Mouse (Mus musculus) liver, adult 2 months (tissue): ENCODE data around the gene Dcst1. TPM values are rescaled to one million over a fixed set of nuclear protein-coding genes. Genes with fewer than 3 reads are reported as not detected.

Experiments used
- DNase-seq: peaks from one replicate; pipeline ENCODE4 v3.0.0-alpha.2; 2011; ENCODE audit warnings: low read depth, low spot score; ENCODE audit errors: extremely low read depth
- H3K27ac ChIP-seq: fragments of 200-500 bp; replicated peaks from 2 replicates; pipeline ENCODE4 v1.5.1; 2012; ENCODE audit warnings: low read depth, mild to moderate bottlenecking, control low read depth, inconsistent platforms, low read length; ENCODE audit not compliant: insufficient read depth
- H3K27me3 ChIP-seq: fragments of 200-500 bp; 2 replicates; pipeline ENCODE4 v1.6.1; 2012; ENCODE audit warnings: mild to moderate bottlenecking, moderate library complexity, low read length, inconsistent platforms; ENCODE audit not compliant: control insufficient read depth, insufficient read depth
- H3K36me3 ChIP-seq: fragments of 200-500 bp; 2 replicates; pipeline ENCODE4 v1.6.1; 2012; ENCODE audit warnings: low read length, inconsistent platforms; ENCODE audit not compliant: control insufficient read depth, insufficient read depth
- H3K4me1 ChIP-seq: fragments of 200-500 bp; 2 replicates; pipeline ENCODE4 v1.6.1; 2011; ENCODE audit warnings: low read length; ENCODE audit not compliant: control insufficient read depth, insufficient read depth
- H3K4me3 ChIP-seq: fragments of 200-500 bp; 2 replicates; pipeline ENCODE4 v1.5.1; 2011; ENCODE audit warnings: low read depth, mild to moderate bottlenecking, control low read depth, low read length, moderate library complexity; ENCODE audit not compliant: insufficient read depth
- H3K79me2 ChIP-seq: fragments of 200-500 bp; 2 replicates; pipeline ENCODE4 v1.6.1; 2012; ENCODE audit warnings: inconsistent platforms, mild to moderate bottlenecking, low read length, moderate library complexity; ENCODE audit not compliant: control insufficient read depth, insufficient read depth
- H3K9ac ChIP-seq: fragments of 200-500 bp; 2 replicates; pipeline ENCODE4 v1.6.1; 2012; ENCODE audit warnings: low read depth, mild to moderate bottlenecking, control low read depth, inconsistent platforms, low read length
- CTCF ChIP-seq: fragments of 200-500 bp; IDR thresholded peaks from 2 replicates; pipeline ENCODE4 v1.5.1; 2011; ENCODE audit warnings: low read depth, low read length, control low read depth
- POLR2A ChIP-seq: fragments of 200-500 bp; IDR thresholded peaks from 2 replicates; pipeline ENCODE4 v1.6.1; 2011; ENCODE audit warnings: low read length, control low read depth; ENCODE audit not compliant: insufficient read depth; ENCODE audit errors: extremely low read depth
- WGBS: fragments of 180-500 bp; shearing (Covaris S2); methylation state at CpG from one replicate; pipeline ENCODE4 v1.1.7; 2018; 5-methylcytosine and 5-hydroxymethylcytosine counted together
- polyA plus RNA-seq: library from polyadenylated mRNA; depleted of rRNA; stranded (reverse); fragments of >200 nt; gene quantifications from 2 replicates; pipeline ENCODE4 v1.2.3, GENCODE M21; 2012
- total RNA-seq: library from RNA; depleted of rRNA; stranded (reverse); fragments of >200 nt; gene quantifications from 2 replicates; pipeline ENCODE4 v1.2.3, GENCODE M21; 2014

Dcst1 gene
- total and polyA plus RNA-seq, 2 experiments: 0.04 TPM; not detected in 1

DNA sequence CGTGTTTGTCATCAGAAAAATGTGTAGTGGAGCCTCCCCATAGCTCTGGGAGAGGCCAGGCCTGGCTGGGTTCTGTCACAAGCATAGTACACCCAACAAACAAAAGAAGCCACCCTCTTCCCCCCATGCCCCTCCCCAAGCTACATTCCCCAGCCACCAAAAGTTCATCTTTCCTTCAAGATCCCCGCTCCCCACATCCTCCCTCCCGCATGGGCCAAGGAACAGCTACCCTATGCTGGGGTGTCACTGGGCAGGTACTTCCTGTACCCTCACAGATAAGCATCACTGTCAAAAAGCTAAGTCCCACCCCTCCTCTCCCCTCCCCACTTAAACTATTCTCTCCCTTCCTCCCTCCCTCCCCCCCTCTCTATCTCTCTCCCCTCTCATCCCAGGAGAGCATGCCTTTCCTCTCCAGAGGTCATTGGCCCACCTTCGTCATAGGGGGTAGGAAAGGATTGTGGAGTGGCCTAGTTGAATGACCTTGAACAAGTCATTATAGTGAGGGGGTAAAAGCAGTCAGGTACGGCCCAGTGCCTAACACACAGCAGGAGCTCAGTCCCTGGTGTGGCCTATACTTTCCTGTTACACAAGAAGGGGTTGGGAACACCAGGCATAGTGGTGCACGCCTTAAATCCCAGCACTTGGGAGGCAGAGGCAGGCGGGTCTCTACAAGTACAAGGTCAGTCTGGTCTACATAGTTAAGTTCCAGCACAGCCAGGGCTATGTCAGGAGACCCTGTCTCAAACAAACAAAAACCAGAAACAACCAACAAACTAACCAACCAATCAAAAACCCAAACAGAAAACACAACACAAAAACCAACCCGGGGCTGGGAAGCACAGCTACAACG, 17.2 kb upstream of the Dcst1 start:
- H3K27ac ChIP-seq: no peak overlapping the region

DNA sequence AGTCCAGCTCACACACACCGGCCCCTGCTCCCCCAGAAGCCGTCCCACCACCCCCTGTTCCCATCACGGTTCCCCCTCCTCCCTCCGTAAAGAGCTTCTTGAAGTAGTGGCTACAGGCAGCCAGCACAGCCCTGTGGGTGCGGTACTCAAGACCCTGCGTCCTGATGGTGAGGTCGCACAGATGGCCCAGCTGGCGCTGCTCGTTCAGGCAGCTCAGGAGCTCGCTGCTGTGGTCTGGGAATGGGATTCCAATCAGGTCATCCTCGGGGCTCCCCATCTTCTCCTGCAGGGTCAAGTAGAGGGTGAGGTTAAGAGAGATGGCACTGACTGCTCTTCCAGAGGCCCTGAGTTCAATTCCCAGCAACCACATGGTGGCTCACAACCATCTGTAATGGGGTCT, 16.2 kb upstream of the Dcst1 start:
- Histone ChIP-seq H3K4me3 (no peak overlapping the region), H3K79me2 (peaks cover 23% of the 10 kb centered on the region; the same call in 1 of the 2 replicates), H3K27me3 (no peaks in the 10 kb centered on the region), H3K4me1 (no peaks in the 10 kb centered on the region; the same call in 1 of the 2 replicates), H3K27ac (no peak overlapping the region), H3K36me3 (peaks cover 8% of the 10 kb centered on the region; the same call in 1 of the 2 replicates), H3K9ac (no peak overlapping the region)
- no peak for DNase-seq
- 97% methylated on average over 11 of the region's 11 CpGs for WGBS
- TF ChIP-seq POLR2A (no peak), CTCF (no peak)

More for the DNA sequence above, 17.2 kb upstream of the Dcst1 start:
- TF ChIP-seq POLR2A (no peak), CTCF (no peak)
- Histone ChIP-seq H3K27me3 (no peaks in the 10 kb centered on the region), H3K4me1 (no peaks in the 10 kb centered on the region; the same call in 1 of the 2 replicates), H3K36me3 (peaks cover 6% of the 10 kb centered on the region; the same call in 1 of the 2 replicates), H3K79me2 (peaks cover 31% of the 10 kb centered on the region), H3K9ac (no peak overlapping the region; the same call in 1 of the 2 replicates), H3K4me3 (no peak overlapping the region)
- DNase-seq: no peak
- 84% methylated on average over 9 of the region's 9 CpGs for WGBS

DNA sequence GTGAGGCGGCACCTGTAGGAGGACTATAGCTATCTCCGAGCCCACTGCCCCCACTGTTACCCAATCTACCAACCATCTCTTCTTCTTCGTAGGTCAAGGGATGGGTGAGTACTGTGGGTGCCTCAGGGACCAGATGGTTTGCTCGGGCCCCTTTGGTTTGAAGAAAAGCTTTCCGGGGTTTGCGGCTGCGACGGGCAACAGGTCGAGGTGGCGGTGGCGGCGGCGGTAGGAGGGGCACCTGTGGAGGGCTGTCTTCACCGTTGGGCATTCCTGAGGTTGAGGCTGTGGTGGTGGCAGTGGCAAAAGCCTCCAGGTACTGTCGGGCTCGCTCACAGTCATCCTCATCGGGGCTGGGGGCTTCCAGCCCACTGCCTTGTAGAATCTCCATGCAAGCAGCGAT, 15.7 kb upstream of the Dcst1 start:
- no peaks in the 10 kb centered on the region for H3K27me3 ChIP-seq
- H3K27ac ChIP-seq: no peak overlapping the region
- no peak overlapping the region for H3K4me3 ChIP-seq
- no peaks in the 10 kb centered on the region; the same call in 1 of the 2 replicates for H3K4me1 ChIP-seq
- H3K9ac ChIP-seq: no peak overlapping the region
- peaks cover 6% of the 10 kb centered on the region; the same call in 1 of the 2 replicates for H3K36me3 ChIP-seq
- TF ChIP-seq POLR2A (no peak), CTCF (no peak)
- peaks cover 19% of the 10 kb centered on the region; the same call in 1 of the 2 replicates for H3K79me2 ChIP-seq
- no peak for DNase-seq
- 96% methylated on average over 18 of the region's 18 CpGs for WGBS

DNA sequence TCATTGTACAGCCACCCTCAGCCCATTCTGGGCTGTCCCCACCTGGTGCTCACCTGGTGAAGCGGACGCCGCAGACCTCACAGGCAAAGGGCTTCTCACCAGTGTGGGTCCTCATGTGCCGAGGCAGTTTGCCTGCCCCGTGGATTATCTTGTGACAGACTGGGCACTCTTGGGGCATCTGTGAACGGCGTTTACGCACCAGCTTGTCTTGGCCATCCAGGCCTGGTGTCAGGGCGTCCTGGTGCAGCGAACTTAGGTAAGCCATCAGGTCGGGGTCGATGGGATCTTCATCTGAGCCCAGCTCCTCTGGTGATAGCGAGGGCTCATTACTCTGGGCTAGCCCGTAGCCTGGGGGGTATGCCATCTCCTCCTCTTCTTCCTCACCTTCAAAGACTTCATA, 15.2 kb upstream of the Dcst1 start:
- no peak overlapping the region for H3K27ac ChIP-seq
- H3K9ac ChIP-seq: no peak overlapping the region
- H3K27me3 ChIP-seq: no peaks in the 10 kb centered on the region
- no peak for DNase-seq
- no peak for TF ChIP-seq POLR2A
- TF ChIP-seq CTCF: no peak
- WGBS: 95% methylated on average over 14 of the region's 14 CpGs
- H3K79me2 ChIP-seq: peaks cover 16% of the 10 kb centered on the region; the same call in 1 of the 2 replicates
- no peak overlapping the region for H3K4me3 ChIP-seq
- no peaks in the 10 kb centered on the region; the same call in 1 of the 2 replicates for H3K4me1 ChIP-seq
- peaks cover 6% of the 10 kb centered on the region; the same call in 1 of the 2 replicates for H3K36me3 ChIP-seq

DNA sequence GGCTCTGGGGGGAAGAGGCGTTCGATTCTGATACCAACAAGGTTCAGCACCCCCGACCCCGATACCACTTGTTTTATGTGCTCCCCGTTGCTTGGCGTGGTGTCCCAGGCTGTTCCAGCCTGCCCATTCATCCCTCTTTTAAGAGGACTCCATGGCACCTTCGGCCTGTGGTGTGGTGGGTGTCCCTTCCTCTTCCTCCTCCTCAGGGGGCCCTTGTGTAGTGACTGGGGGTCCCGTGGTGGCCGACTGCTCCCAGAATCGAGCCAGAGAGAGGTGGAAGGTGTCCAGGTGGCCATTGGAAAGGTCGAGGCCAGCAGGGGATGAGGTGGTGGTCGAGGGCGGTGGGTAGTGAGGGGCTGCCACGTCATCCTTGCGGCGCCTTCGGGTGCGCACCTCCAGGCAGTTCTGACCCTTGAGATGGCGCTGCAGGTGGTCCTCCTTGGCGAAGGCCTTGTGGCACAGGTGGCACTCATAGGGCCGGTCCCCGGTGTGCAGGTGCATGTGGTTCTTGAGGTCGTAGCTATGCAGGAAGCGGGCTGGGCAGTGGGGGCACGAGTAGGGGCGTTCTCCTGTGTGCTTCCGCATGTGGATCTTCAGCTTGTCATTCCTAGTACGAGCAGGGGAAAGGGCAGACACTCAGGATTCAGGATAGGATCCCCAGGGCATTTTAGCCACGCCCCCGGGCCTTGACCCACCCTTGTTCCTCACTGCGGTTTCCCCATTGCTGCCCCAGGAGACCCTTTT, 14.5 kb upstream of the Dcst1 start:
- H3K27me3 ChIP-seq: no peaks in the 10 kb centered on the region
- H3K27ac ChIP-seq: no peak overlapping the region
- DNase-seq: no peak
- 86% methylated on average over 31 of the region's 31 CpGs for WGBS
- H3K9ac ChIP-seq: no peak overlapping the region
- TF ChIP-seq CTCF (no peak), POLR2A (no peak)
- H3K4me1 ChIP-seq: no peaks in the 10 kb centered on the region; the same call in 1 of the 2 replicates
- H3K4me3 ChIP-seq: no peak overlapping the region
- peaks cover 6% of the 10 kb centered on the region; the same call in 1 of the 2 replicates for H3K36me3 ChIP-seq
- H3K79me2 ChIP-seq: peaks cover 10% of the 10 kb centered on the region; the same call in 1 of the 2 replicates
